Mouse (Mus musculus): ENCODE measurements around the gene C1ra.
"Not testable (repeated sequence)": the region's sequence is repeated elsewhere in the genome, so short reads cannot be mapped to it uniquely, and the experiment has no call there.

Gene C1ra

GRCm38 (mm10) chr6:124542284-124542683, 30.1 kb downstream of the C1ra start, which contains the start of gene C1s1:
Gene C1s1, minus strand, starts transcription at chr6:124542359.
- in situ Hi-C loops (cut with MseI, MboI) = loop anchor here (10.0 kb wide), 1 partner anchor 47 kb away; the partner anchor contains the start of gene C1rl (in 2 of the 2)

- in situ Hi-C loops (cut with MseI, MboI) = loop anchor here (10.0 kb wide), 1 partner anchor 50 kb away; the partner anchor contains the start of gene C1rl (in 2 of the 2)
These were observed 32.3 kb downstream of the C1ra start for GRCm38 (mm10) chr6:124544466-124544865.

- in situ Hi-C loops (cut with MseI, MboI) = loop anchor here (10.0 kb wide), 1 partner anchor 51 kb away; the partner anchor contains the start of gene C1rl (in 2 of the 2)
These were observed 33.2 kb downstream of the C1ra start for GRCm38 (mm10) chr6:124545425-124545824.

- in situ Hi-C loops (cut with MseI, MboI) = loop anchor here (10.0 kb wide), 1 partner anchor 53 kb away; the partner anchor contains the start of gene C1rl (in 2 of the 2)
These were observed 35.8 kb downstream of the C1ra start for GRCm38 (mm10) chr6:124547979-124548378.

- in situ Hi-C loops (cut with MseI, MboI) = loop anchor here (10.0 kb wide), 1 partner anchor 54 kb away; the partner anchor contains the start of gene C1rl (in 2 of the 2)
These were observed 36.9 kb downstream of the C1ra start for GRCm38 (mm10) chr6:124549023-124549550.

GRCm38 (mm10) chr6:124552766-124553165, 40.6 kb downstream of the C1ra start:
- in situ Hi-C loops (cut with MseI, MboI) = no loop called here

- in situ Hi-C loops (cut with MseI, MboI) = not testable (repeated sequence)
These were observed 43.8 kb downstream of the C1ra start for GRCm38 (mm10) chr6:124555956-124556355.

- in situ Hi-C loops (cut with MseI, MboI) = not testable (repeated sequence)
These were observed 49.0 kb downstream of the C1ra start for GRCm38 (mm10) chr6:124561156-124561555.

GRCm38 (mm10) chr6:124561611-124562010, 49.4 kb downstream of the C1ra start:
- in situ Hi-C loops (cut with MseI, MboI) = not testable (repeated sequence)

- in situ Hi-C loops (cut with MseI, MboI) = loop anchor here in 1 of 2 experiments (5.0 kb wide), 1 partner anchor 53 kb away; no protein-coding TSS in a partner anchor
These were observed 57.8 kb downstream of the C1ra start, which contains the start of gene C1rb for GRCm38 (mm10) chr6:124570026-124570425. Gene C1rb, plus strand, starts transcription at chr6:124570294.
